Mouse (Mus musculus) heart, adult 8-10 months (tissue): ENCODE measurements around the gene Tapbp. TPM values are rescaled to one million over a fixed set of nuclear protein-coding genes. Genes with fewer than 3 reads are reported as not detected.
"Not testable (repeated sequence)": the region's sequence is repeated elsewhere in the genome, so short reads cannot be mapped to it uniquely, and the experiment has no call there.

Experiments used
- DNase-seq: peaks from one replicate; pipeline ENCODE4 v3.0.0; 2022; ENCODE audit warnings: low spot score
- total RNA-seq, 4 experiments: library from RNA; stranded (reverse); gene quantifications; 2 replicates each; pipeline ENCODE4 v1.2.4; 2022

The Tapbp gene
- total RNA-seq, 4 experiments from 2014 or later, result 96.8 to 113 (median 105) TPM

GRCm38 (mm10) chr17:33941381-33941780 is 25.7 kb downstream of the Tapbp start:
- no peak for DNase-seq

GRCm38 (mm10) chr17:33943454-33943853 is 27.8 kb downstream of the Tapbp start:
- no peak for DNase-seq

- DNase-seq, result no peak
Measured at GRCm38 (mm10) chr17:33947430-33948089, 31.9 kb downstream of the Tapbp start.

- no peak for DNase-seq
Measured at GRCm38 (mm10) chr17:33948090-33948904, 32.6 kb downstream of the Tapbp start.

- DNase-seq, result no peak
Measured at GRCm38 (mm10) chr17:33948905-33949537, 33.3 kb downstream of the Tapbp start.

GRCm38 (mm10) chr17:33950131-33950625 is 34.5 kb downstream of the Tapbp start:
- DNase-seq, result no peak

GRCm38 (mm10) chr17:33951021-33951946 is 35.6 kb downstream of the Tapbp start, which contains the start of gene B3galt4:
TSS of gene B3galt4 (minus strand) at chr17:33951488.
- peak; percentile 74 for DNase-seq

GRCm38 (mm10) chr17:33952015-33952414 is 36.3 kb downstream of the Tapbp start:
- not testable (repeated sequence) for DNase-seq

GRCm38 (mm10) chr17:33952879-33953278 is 37.2 kb downstream of the Tapbp start:
- DNase-seq, result no peak

- no peak for DNase-seq
Measured at GRCm38 (mm10) chr17:33953310-33953709, 37.6 kb downstream of the Tapbp start.

- no peak for DNase-seq
Measured at GRCm38 (mm10) chr17:33953961-33954565, 38.4 kb downstream of the Tapbp start.

GRCm38 (mm10) chr17:33954646-33955554 is 39.2 kb downstream of the Tapbp start:
- DNase-seq, result no peak

- peak; percentile 98 for DNase-seq
Measured at GRCm38 (mm10) chr17:33955555-33956214, 40.0 kb downstream of the Tapbp start, which contains the start of the genes Vps52 and Rps18. TSS of gene Vps52 (plus strand) at chr17:33955812. TSS of gene Rps18 (minus strand) at chr17:33956001.

- DNase-seq, result no peak
Measured at GRCm38 (mm10) chr17:33956336-33956735, 40.6 kb downstream of the Tapbp start.

GRCm38 (mm10) chr17:33957493-33957892 is 41.8 kb downstream of the Tapbp start:
- DNase-seq, result no peak

- DNase-seq, result no peak
Measured at GRCm38 (mm10) chr17:33958451-33958850, 42.8 kb downstream of the Tapbp start.

GRCm38 (mm10) chr17:33959135-33959534 is 43.4 kb downstream of the Tapbp start:
- DNase-seq, result no peak

- no peak for DNase-seq
Measured at GRCm38 (mm10) chr17:33959948-33960347, 44.2 kb downstream of the Tapbp start.

GRCm38 (mm10) chr17:33962876-33963275 is 47.2 kb downstream of the Tapbp start:
- DNase-seq, result no peak
